Mouse (Mus musculus): Measurements from ENCODE around the gene Gm9008. TPM values are rescaled to one million over a fixed set of nuclear protein-coding genes. Genes with fewer than 3 reads are reported as not detected.
"Not testable (repeated sequence)": the region's sequence is repeated elsewhere in the genome, so short reads cannot be mapped to it uniquely, and the experiment has no call there.

Gm9008 gene
- polyA plus RNA-seq (2017; shearing (Covaris generic)): not detected

DNA sequence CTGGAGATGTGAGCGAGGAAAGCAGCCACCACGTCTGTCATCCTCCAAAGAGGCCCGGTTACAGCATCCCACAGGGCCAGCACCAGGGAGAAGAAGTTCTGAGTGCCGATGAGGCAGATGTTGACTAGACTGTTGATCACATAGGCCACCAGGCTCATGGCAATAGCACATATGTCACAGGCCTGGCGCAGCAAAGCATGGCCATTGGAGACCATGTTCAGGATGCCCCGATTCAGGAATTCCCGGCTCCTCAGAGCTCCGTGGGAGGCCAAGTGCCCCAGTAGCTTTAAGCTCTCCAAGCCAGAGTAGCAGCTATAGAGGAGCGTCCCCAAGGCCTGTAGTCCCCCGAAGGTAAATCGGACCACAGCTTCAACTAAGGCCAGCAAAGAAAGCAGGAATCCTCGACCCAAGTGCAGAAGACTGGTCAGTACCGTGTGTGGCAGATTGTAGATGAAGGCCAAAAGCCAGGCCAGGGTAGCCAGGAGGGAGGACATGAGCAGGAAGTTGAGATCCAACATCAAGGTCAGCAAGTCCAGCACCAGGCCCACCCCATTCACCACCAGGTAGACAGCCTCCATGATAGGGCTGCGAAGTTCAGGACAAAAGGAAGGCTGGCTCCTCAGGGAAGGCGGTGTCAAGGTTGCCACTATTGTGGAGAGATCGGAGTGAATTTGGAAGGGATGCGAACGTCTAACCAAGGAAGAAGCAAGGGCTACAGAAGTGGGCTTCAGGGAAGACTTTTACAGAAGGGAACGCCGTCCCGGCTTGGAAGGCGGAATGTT lies at the start of gene Gm9008:
TSS of gene Gm9008 (minus strand) at position 731 of the 782 bp plus-strand sequence.
- ATAC-seq: not testable (repeated sequence)

- no peak for ATAC-seq
Observed at GRCm38 (mm10) chr6:76521975-76522641, 24.5 kb upstream of the Gm9008 start.

- ATAC-seq: no peak
Observed at GRCm38 (mm10) chr6:76510200-76510599, 12.6 kb upstream of the Gm9008 start.

DNA sequence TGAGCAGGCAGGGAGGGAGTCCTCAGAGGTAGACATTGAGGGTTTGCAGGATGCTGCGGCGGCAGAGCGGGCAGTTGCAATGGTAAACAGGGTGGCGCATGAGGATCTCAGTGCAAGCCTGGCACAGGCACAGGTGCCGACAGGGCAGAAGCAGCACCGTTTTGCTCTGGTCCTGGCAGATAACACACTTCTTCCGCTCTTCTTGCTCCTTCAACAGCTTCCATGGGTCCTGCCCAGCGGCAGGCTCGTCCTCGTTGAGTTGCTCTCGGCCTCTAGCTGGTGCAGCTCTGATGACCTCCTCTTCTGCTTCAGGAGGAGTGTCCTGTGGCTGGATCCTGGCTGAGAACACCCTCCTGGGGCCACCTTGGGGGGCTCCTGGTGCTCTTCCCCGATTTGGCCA lies 1.2 kb downstream of the Gm9008 start:
- not testable (repeated sequence) for ATAC-seq

- no peak for ATAC-seq
Observed at GRCm38 (mm10) chr6:76468194-76468593, 29.4 kb downstream of the Gm9008 start.

Data from CD4-positive, CD25-positive, alpha-beta regulatory T cell, adult 4 months (primary cell).